Mouse (Mus musculus) stomach, postnatal 0 days (tissue): ENCODE data around the gene Zfhx3.

Source experiments
- CTCF ChIP-seq: IDR thresholded peaks from 2 replicates; pipeline ENCODE4 v1.5.1; 2016; ENCODE audit warnings: antibody characterized with exemption, low read depth, mild to moderate bottlenecking, moderate library complexity
- EP300 ChIP-seq: optimal IDR thresholded peaks from 2 replicates; pipeline ENCODE3; 2016; ENCODE audit warnings: antibody characterized with exemption

DNA sequence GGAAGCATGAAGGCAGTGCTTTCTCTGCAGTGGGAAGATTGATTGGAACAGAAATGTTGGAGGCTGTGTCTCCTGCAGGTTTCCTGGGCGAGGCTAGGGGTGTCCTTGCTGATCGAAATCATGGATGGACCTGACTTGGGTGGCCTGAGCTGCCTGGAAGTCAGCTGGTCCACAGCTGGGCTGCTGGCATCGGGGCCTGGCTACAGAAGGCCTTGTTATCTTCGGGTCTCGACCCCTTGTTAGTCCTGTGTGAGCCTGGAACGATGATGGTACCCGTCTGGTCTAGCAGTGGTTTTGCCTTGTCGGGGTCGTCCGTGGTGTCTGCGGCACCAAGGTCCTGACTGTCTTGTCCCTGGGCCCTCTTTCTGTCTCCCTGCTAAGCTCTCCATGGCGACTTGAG is 870.9 kb downstream of the Zfhx3 start:
- TF ChIP-seq CTCF = no peak
- TF ChIP-seq EP300 = no peak
